ENCODE assay signal across 10 mouse cellular contexts in genomic region chr6:92465666-92466065, GRCm38 (mm10).
A peak's percentile ranks its signal among the peaks of the same experiment; 100 is the strongest.
DNase-seq lines count a peak whose midpoint lies in the region; ATAC-seq lines count a peak whose summit lies in the region.
"Had no signal": no experiment of that assay in that cellular context is flagged by ENCODE, and none has a peak within 500 bp of the region (broad histone marks: within the 10 kb centered on the region; RNA-seq: fewer than 3 reads in every experiment).

No protein-coding gene starts in this region.

- H3K4me1 ChIP-seq in heart, embryonic 15.5 days (replicated peaks) = peaks cover 52% of the 10 kb centered on the region
- H3K4me1 ChIP-seq in lung, embryonic 16.5 days (replicated peaks; ENCODE audit: control insufficient read depth, insufficient read depth, low read length) = peaks cover 48% of the 10 kb centered on the region

- peak; percentile 94 for DNase-seq in heart, adult 11 months
- no peak for DNase-seq in heart, postnatal 14 days
- DNase-seq in lung, adult 18-20 months = peak; percentile 36 to 57
- no peak for DNase-seq in lung, postnatal 14 days
- no peak for DNase-seq in thymus, postnatal 4 days
- DNase-seq: B cell, adult 2 months had no signal

- H3K36me3 ChIP-seq in heart, embryonic 15.5 days = no peaks in the 10 kb centered on the region
- no peaks in the 10 kb centered on the region for H3K36me3 ChIP-seq in lung, embryonic 16.5 days (ENCODE audit: control insufficient read depth, insufficient read depth, low read length)
- H3K36me3 ChIP-seq: limb, embryonic 15.5 days had no signal

- no peaks in the 10 kb centered on the region for H3K27me3 ChIP-seq in heart, embryonic 15.5 days
- H3K27me3 ChIP-seq in lung, embryonic 16.5 days (ENCODE audit: control insufficient read depth, insufficient read depth, low read depth, low read length) = no peaks in the 10 kb centered on the region
- H3K27me3 ChIP-seq: limb, embryonic 15.5 days had no signal

- no peaks in the 10 kb centered on the region for H3K9me3 ChIP-seq in heart, embryonic 15.5 days (replicated peaks)
- no peaks in the 10 kb centered on the region for H3K9me3 ChIP-seq in lung, embryonic 16.5 days (ENCODE audit: control insufficient read depth, low read length)
- H3K9me3 ChIP-seq: limb, embryonic 15.5 days had no signal

- H3K4me3 ChIP-seq in heart, embryonic 15.5 days = no peak overlapping the region
- no peak overlapping the region for H3K4me3 ChIP-seq in lung, embryonic 16.5 days (ENCODE audit: low read length)
- H3K4me3 ChIP-seq: limb, embryonic 15.5 days had no signal

- 26% methylated on average over 1 of the region's 1 CpGs for WGBS in heart, embryonic 15.5 days
- WGBS in lung, embryonic 16.5 days = 42% methylated on average over 1 of the region's 1 CpGs

- peak overlapping the region; percentile 67 for H3K27ac ChIP-seq in heart, embryonic 15.5 days
- peak overlapping the region; percentile 11 for H3K27ac ChIP-seq in lung, embryonic 16.5 days (ENCODE audit: low read length)
- H3K27ac ChIP-seq: limb, embryonic 15.5 days had no signal

- intact Hi-C loops in heart, postnatal 14 days (cut with DNase I) = no loop called here

- peak; percentile 60 for ATAC-seq in heart, embryonic 15.5 days (replicated peaks; ENCODE audit: insufficient number of reproducible peaks, insufficient read depth, low FRiP score, low read depth)
- no peak for ATAC-seq in lung, embryonic 16.5 days (ENCODE audit: low read depth)
- ATAC-seq in megakaryocyte progenitor cell, adult 5-6 weeks (replicated peaks; ENCODE audit: poor library complexity) = no peak; the same call in 1 of the 2 replicates

- no peak overlapping the region for H3K9ac ChIP-seq in heart, embryonic 15.5 days
- H3K9ac ChIP-seq in lung, embryonic 16.5 days (ENCODE audit: low read length) = no peak overlapping the region
- H3K9ac ChIP-seq: limb, embryonic 15.5 days had no signal

- no peak overlapping the region; the same call in 1 of the 2 replicates for H3K4me2 ChIP-seq in heart, embryonic 15.5 days
- H3K4me2 ChIP-seq in lung, embryonic 16.5 days (ENCODE audit: low read depth, low read length) = no peak overlapping the region
- H3K4me2 ChIP-seq: limb, embryonic 15.5 days had no signal

Comparison
In these comparisons a context has a peak if more than half of its experiments do, and no peak if none do; other contexts are left out.
1. DNase-seq: peak in heart, adult 11 months (single experiment) and lung, adult 18-20 months (2 of 2); none in heart, postnatal 14 days (0 of 2), lung, postnatal 14 days (single experiment) and thymus, postnatal 4 days (single experiment).